Mouse (Mus musculus) stomach, embryonic 14.5 days (tissue): ENCODE measurements around the gene Olfr575. TPM values are rescaled to one million over a fixed set of nuclear protein-coding genes. Genes with fewer than 3 reads are reported as not detected.

Source experiments
- ATAC-seq: fragments of 200-750 bp; cut with Nextera tagmentation; 2 replicates; pipeline ENCODE4 v1.8.0; 2017; ENCODE audit warnings: low read depth, moderate TSS enrichment; ENCODE audit not compliant: insufficient number of reproducible peaks, insufficient read depth, low FRiP score
- H3K27ac ChIP-seq: fragments of 300-500 bp; sonication (generic); 2 replicates; pipeline ENCODE4 v1.5.1; 2014; ENCODE audit warnings: mild to moderate bottlenecking, low read length, moderate library complexity, mixed read lengths
- H3K27me3 ChIP-seq: fragments of 300-500 bp; sonication (generic); 2 replicates; pipeline ENCODE4 v1.6.1; 2014; ENCODE audit warnings: low read length, control low read depth, mixed read lengths; ENCODE audit not compliant: control insufficient read depth, insufficient read depth
- H3K36me3 ChIP-seq: fragments of 300-500 bp; sonication (generic); 2 replicates; pipeline ENCODE4 v1.6.1; 2014; ENCODE audit warnings: mild to moderate bottlenecking, control low read depth, low read length, moderate library complexity, mixed read lengths; ENCODE audit not compliant: control insufficient read depth, insufficient read depth
- H3K4me1 ChIP-seq: fragments of 300-500 bp; sonication (generic); 2 replicates; pipeline ENCODE4 v1.6.1; 2014; ENCODE audit warnings: low read length, control low read depth, mixed read lengths; ENCODE audit not compliant: control insufficient read depth, insufficient read depth
- H3K4me2 ChIP-seq: fragments of 300-500 bp; sonication (generic); replicated peaks from 2 replicates; pipeline ENCODE4 v1.6.1; 2014; ENCODE audit warnings: low read depth, low read length, control low read depth
- H3K4me3 ChIP-seq: fragments of 300-500 bp; sonication (generic); 2 replicates; pipeline ENCODE4 v1.5.1; 2014; ENCODE audit warnings: low read depth, low read length, control low read depth
- H3K9ac ChIP-seq: fragments of 300-500 bp; sonication (generic); replicated peaks from 2 replicates; pipeline ENCODE4 v1.6.1; 2014; ENCODE audit warnings: low read depth, mild to moderate bottlenecking, control low read depth, low read length, moderate library complexity, mixed read lengths
- H3K9me3 ChIP-seq: fragments of 300-500 bp; sonication (generic); 2 replicates; pipeline ENCODE4 v1.6.1; 2016; ENCODE audit warnings: low read depth, low read length, control low read depth; ENCODE audit not compliant: control insufficient read depth
- WGBS: fragments of 180-500 bp; shearing (Covaris S2); extraction: QIAGEN DNeasy Blood & Tissue Kit; methylation state at CpG from one replicate; pipeline ENCODE4 v1.1.7; 2014; 5-methylcytosine and 5-hydroxymethylcytosine counted together
- polyA plus RNA-seq: library from polyadenylated mRNA; unstranded; fragments of >200 nt; fragmentation: Nextera tagmentation; extraction: Ambion mirVana; gene quantifications from 2 replicates; pipeline ENCODE4 v1.2.1, GENCODE M21; 2014

Gene Olfr575
- polyA plus RNA-seq, 1 experiment from 2014 or later: not detected

DNA sequence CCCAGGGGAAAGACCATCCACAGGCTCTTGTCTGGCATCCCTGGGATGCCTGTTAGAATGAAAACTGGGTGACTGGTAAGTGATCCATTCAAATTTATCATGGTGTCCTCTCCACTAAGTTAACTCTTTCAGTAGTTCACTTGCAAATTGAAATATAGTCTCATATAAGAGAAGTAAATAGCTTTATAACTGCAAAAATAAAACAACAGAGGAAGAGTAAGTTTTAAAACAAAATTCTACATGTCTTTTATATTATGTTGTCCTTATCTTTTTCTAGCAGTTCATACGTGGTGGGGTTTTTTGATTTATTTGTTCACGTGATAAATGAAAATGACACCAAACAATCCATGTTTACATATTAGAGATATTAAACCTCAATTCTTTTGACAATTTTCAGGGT, 16.1 kb downstream of the Olfr575 start, which contains the start of gene Olfr573-ps1:
Gene Olfr573-ps1, minus strand, starts transcription at position 101 of the 400 bp plus-strand sequence.
- no peaks in the 10 kb centered on the region for H3K4me1 ChIP-seq
- no peaks in the 10 kb centered on the region for H3K9me3 ChIP-seq
- no peaks in the 10 kb centered on the region for H3K27me3 ChIP-seq
- no peak for ATAC-seq
- H3K36me3 ChIP-seq: no peaks in the 10 kb centered on the region
- 83% methylated on average over 2 of the region's 2 CpGs for WGBS
- no peak within 1 kb of the TSS for H3K4me3 ChIP-seq
- H3K27ac ChIP-seq: no peak within 1 kb of the TSS
- no peak within 1 kb of the TSS for H3K9ac ChIP-seq
- H3K4me2 ChIP-seq: no peak within 1 kb of the TSS

DNA sequence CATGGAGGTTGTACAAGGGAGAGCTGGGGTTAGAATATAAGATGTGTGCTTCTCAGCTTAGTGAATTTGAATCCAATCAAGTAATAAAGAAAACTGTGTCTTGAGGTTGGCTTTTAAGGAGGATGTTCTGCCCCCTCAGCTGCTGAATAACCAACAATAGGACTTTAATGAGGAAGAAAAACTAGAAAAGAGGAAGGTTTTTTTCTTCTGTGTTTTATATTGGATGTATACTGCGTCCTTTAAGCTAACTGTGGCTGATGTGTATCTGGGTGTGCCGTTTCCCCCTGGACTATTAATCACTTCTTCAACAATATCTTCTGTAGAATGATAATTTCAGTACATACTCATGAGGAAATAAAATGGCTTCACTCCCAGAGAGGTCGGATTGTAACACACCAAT, 31.5 kb downstream of the Olfr575 start:
- no peak overlapping the region for H3K9ac ChIP-seq
- no peak overlapping the region for H3K4me2 ChIP-seq
- H3K4me3 ChIP-seq: no peak overlapping the region
- WGBS: 60% methylated on average over 3 of the region's 3 CpGs
- no peak for ATAC-seq
- no peaks in the 10 kb centered on the region for H3K4me1 ChIP-seq
- no peaks in the 10 kb centered on the region for H3K9me3 ChIP-seq
- H3K27me3 ChIP-seq: no peaks in the 10 kb centered on the region
- no peaks in the 10 kb centered on the region for H3K36me3 ChIP-seq
- no peak overlapping the region for H3K27ac ChIP-seq

DNA sequence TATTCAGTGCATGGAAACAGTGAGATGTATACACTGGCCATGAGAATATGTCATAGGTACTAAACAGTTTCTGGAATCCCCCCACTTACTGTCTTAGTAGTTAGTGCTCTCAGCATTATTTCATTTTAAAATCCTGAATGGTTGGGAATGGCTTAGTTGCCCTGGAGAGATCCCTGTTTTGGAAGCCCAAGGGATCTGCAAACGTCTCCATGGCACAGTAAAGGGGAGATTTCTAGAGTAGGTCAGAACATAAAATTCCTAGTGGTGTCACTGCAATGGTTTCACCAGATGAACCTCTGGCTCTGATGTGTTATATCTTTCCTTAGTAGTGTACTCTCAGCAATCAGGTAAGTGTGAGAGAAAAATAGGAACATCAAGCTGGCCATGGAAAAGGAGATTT, 34.5 kb downstream of the Olfr575 start, which contains the start of gene Olfr572:
Gene Olfr572, plus strand, starts transcription at position 301 of the 400 bp plus-strand sequence.
- ATAC-seq: no peak
- H3K4me3 ChIP-seq: no peak within 1 kb of the TSS
- WGBS: 47% methylated on average over 1 of the region's 1 CpGs
- H3K27me3 ChIP-seq: no peaks in the 10 kb centered on the region
- H3K4me1 ChIP-seq: no peaks in the 10 kb centered on the region
- H3K4me2 ChIP-seq: no peak within 1 kb of the TSS
- H3K9me3 ChIP-seq: no peaks in the 10 kb centered on the region
- H3K9ac ChIP-seq: no peak within 1 kb of the TSS
- H3K36me3 ChIP-seq: no peaks in the 10 kb centered on the region
- no peak within 1 kb of the TSS for H3K27ac ChIP-seq

DNA sequence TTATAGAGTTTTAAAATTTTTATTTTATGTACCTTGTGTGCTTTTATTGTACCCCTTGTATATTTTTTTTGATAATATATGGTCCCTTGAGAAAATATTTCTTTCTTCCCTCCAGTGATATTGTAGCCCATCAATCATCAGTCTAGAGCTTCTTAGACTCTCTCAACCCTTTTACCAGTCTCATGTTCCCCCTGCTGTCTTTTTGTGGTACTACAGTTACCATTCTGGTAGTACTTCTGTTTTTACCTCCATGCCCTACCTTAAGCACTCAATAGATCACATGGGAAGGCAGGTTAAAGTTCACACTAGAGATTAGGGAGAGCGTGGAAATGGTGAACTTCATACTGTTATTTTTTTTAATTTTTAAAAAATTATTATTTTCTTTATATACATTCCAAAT, 38.9 kb downstream of the Olfr575 start:
- WGBS: 20% methylated on average over 1 of the region's 1 CpGs
- Histone ChIP-seq H3K4me3 (no peak overlapping the region), H3K27me3 (no peaks in the 10 kb centered on the region), H3K4me1 (no peaks in the 10 kb centered on the region), H3K36me3 (no peaks in the 10 kb centered on the region), H3K9me3 (no peaks in the 10 kb centered on the region), H3K27ac (no peak overlapping the region), H3K4me2 (no peak overlapping the region), H3K9ac (no peak overlapping the region)
- peak; percentile 56; the same call in 1 of the 2 replicates for ATAC-seq

DNA sequence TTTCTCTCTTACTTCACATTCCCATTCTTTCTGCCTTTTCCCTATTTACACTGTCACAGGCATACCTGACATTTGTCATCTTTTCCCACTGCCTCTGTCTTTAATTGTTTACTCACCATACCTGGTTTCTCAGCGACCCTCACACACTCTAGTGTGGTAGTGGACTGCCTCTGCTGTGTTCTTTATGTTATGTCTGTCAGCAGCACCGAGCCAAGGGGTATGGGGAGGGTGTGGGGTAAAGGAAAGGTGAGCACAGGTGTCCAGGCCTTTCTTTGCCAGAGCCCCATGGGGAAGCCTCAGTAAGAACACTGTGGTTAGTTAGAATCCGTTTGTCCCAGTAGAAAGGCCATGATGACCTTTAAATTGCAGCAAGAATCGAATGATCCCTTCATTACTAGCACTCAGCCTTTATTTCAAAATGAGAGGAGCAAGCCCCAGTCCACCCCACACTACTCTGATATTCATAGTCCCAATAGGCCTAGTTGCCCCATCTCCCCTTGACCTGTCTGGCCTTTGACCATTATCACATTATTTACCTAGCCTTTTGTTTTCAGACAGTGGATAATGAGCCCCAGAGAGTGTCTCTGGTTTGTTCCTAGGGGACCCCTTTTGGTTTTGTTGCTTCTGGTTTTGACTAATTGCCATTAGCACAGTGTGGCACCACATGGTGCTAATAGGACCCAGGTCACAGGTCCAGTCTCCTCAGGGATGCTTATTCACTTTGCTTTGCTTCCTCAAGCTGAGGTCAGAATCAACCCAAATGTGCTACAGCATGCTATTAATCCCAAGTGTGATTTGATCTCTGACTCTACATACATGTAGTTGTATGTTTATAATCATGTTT, 41.3 kb downstream of the Olfr575 start, which contains the start of gene Olfr571:
Gene Olfr571, minus strand, starts transcription at position 505 of the 844 bp plus-strand sequence.
- H3K27me3 ChIP-seq: no peaks in the 10 kb centered on the region
- WGBS: 58% methylated on average over 4 of the region's 4 CpGs
- H3K4me1 ChIP-seq: no peaks in the 10 kb centered on the region
- H3K36me3 ChIP-seq: no peaks in the 10 kb centered on the region
- H3K4me3 ChIP-seq: no peak within 1 kb of the TSS
- no peak for ATAC-seq
- no peak within 1 kb of the TSS for H3K27ac ChIP-seq
- no peak within 1 kb of the TSS for H3K4me2 ChIP-seq
- no peak within 1 kb of the TSS for H3K9ac ChIP-seq
- H3K9me3 ChIP-seq: no peaks in the 10 kb centered on the region

DNA sequence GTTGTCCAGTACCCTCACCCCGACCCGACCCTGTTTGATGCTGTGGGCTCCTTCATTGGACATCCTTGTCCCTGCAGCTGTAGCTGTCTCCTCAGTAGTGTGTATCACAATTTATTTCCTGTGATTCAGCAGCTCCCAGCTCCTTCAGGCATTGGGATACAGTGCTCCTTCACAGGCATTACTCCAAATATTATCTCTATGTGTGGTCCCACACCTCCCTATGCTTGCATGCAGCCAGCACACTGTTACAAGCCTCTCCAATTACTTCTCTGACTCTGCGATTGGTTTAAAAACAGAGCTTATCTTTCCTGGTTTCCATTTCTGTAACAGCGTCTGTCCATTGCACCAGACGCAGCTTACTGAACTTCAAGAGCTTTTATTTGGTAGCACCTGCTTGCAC, 42.2 kb downstream of the Olfr575 start:
- no peak for ATAC-seq
- H3K27ac ChIP-seq: no peak overlapping the region
- 49% methylated on average over 5 of the region's 5 CpGs for WGBS

DNA sequence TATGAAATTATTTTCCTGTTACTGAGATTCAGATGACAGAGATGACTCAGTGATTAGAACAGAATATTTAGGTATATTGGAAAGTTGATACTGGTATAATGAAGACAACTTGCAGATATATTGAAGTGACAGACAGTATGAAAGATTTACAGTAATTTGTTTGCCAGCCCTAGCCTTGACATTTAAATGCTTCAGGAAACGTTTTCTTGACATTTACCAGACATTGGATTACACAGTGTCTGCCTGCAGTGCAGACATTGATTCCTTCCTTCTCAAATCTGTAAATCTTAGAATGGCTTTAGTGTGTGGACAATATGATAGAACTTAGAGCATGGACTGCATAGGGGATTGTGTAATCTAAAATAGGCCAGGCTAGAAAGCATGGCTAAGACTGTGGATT, 43.3 kb downstream of the Olfr575 start:
- 18% methylated on average over 1 of the region's 1 CpGs for WGBS

More for the DNA sequence above, 42.2 kb downstream of the Olfr575 start:
- H3K4me3 ChIP-seq: no peak overlapping the region
- H3K27me3 ChIP-seq: no peaks in the 10 kb centered on the region
- no peak overlapping the region for H3K9ac ChIP-seq
- H3K9me3 ChIP-seq: no peaks in the 10 kb centered on the region
- no peak overlapping the region for H3K4me2 ChIP-seq
- H3K4me1 ChIP-seq: no peaks in the 10 kb centered on the region
- no peaks in the 10 kb centered on the region for H3K36me3 ChIP-seq

More for the DNA sequence above, 43.3 kb downstream of the Olfr575 start:
- Histone ChIP-seq H3K27ac (no peak overlapping the region), H3K4me2 (no peak overlapping the region), H3K9ac (no peak overlapping the region), H3K36me3 (no peaks in the 10 kb centered on the region), H3K4me3 (no peak overlapping the region), H3K4me1 (no peaks in the 10 kb centered on the region), H3K27me3 (no peaks in the 10 kb centered on the region), H3K9me3 (no peaks in the 10 kb centered on the region)
- no peak for ATAC-seq
